Mouse (Mus musculus) lung, postnatal 4 days (tissue): ENCODE measurements around the gene Btla.
A peak's percentile ranks its signal among the peaks of the same experiment; 100 is the strongest.

Experiments
- DNase-seq, 2 experiments: peaks; one replicate each; pipeline ENCODE4 v3.0.0; 2021

Btla gene

DNA sequence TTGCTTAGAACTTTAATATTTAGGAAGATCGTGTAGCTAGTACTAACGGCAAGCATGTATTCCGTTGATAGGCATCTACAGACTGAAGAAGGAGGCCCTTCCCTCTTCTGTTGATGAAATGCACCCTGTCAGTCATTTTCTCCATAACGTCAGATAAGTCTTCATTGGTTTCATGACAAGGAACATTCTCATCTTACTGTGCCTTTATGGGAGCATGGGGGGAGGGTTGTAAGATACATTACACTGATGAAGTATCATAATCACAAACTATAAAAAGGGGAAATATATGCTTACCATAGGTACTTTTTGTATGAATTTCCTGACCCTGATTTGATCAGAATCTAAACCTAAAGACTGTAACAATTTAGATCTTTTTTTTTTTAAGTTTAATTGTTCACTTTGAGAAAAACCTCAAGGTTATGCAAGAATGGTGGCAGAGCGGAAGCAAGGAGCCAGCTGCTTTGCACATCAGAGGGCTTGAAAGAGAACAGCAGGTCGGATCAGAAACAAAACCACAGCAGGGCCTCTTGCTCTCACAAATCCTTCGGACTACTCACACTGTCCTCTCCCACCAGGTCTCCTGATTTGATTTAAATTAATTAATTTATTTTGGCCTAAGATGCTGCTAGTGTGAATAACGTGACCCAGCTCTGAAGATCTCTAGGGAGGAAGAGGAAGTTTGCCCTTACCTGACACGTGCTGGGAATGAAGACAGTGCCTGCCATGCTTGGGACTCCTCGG, at the start of gene Btla:
TSS of gene Btla (plus strand) at position 668 of the 741 bp plus-strand sequence.
- DNase-seq: peak in 1 of 2 experiments; percentile 13

DNA sequence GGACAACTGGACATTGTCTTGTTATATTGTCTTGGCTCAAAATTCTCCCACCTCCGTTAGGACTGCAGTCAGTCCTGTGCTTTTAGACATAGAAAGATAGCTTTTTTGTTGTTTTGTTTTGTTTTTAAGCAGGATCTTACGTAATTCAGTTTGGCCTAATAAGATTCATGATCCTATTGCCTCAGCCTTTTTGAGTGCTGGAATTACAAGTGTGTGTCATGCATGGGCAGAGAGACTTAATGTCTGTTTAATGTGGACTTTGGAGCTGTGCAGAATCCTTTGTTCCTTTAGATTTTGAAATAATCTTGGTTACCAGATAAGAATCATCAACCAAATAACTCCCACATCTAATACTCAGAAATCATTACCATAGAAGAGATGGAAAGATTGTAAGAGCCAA, 45.6 kb upstream of the Btla start:
- DNase-seq: no peak

DNA sequence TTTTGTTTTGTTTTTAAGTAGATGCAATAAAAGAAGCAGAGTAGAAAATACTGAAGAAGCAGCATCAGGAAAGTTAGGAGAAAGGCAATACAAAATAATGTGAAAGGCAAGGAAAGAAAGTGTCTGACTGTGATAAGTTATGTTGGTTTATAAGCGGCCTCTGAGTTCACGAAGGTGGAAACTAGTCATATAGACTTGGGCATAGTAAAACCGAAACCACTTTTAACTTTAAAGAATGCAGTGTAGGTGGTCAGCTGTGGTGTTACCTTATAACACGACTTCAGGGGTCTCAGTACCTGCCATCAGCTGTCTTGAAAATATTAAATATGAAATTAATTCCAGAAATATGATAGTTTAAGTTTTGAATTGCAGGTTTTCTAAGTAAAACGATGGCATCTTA, 42.3 kb upstream of the Btla start:
- no peak for DNase-seq

DNA sequence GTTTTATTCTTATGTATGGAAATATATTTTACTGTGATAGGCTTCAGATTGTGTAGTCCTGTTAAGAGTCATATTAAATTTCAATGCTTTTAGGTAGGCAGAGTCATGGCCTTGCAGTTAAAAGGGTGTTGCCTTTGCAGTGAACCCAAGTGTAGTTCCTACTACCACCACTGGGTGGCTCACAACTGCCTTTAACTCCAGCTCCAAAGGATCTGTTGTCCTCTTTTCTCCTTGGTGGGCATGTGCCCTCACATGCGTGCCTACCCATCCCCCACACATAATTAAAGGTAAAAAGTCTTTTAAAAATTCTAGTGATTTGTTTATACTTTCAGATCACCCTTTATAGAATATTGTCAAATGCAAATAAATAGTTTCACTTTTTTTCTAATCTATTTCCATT, 31.5 kb upstream of the Btla start:
- peak; percentile 43 to 79 for DNase-seq

DNA sequence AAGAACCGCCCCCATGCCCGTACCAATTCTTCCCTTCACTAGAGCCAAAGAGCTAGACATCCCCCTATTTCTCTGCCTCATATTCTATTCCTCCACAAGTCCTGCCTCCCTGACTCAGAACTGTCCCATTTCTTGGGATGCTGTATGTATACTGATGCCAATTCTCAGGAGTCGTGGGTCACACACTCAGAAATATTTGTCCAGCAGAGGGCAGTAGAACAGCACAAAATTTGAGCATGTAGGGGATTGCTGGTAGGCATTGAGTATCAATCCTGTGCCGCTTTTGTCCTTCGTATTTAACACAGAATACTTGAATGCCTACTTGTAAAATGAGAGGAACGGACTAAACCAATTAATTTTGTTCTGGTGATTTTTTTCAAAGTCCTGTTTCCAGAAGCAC, 27.3 kb upstream of the Btla start:
- DNase-seq: peak in 1 of 2 experiments; percentile 74

DNA sequence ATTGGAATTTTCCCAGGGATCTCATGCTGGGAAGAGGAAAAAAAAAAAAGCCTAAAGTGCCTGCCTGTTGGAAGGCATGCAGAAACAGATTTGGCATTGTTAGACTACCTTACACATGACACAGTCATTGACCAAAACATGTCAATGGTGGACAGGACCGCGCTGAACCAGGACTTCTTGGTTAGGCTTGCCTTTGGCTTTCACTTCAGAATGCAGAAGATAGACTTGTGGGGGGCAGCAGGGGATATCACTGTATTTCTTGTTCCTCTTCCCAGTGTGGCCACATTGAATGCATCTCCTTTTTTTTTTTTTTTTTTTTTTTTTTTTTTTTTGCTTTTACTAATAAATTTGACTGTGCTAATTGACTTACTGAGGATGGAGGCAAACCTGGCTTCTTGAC, 22.7 kb upstream of the Btla start:
- DNase-seq: no peak

DNA sequence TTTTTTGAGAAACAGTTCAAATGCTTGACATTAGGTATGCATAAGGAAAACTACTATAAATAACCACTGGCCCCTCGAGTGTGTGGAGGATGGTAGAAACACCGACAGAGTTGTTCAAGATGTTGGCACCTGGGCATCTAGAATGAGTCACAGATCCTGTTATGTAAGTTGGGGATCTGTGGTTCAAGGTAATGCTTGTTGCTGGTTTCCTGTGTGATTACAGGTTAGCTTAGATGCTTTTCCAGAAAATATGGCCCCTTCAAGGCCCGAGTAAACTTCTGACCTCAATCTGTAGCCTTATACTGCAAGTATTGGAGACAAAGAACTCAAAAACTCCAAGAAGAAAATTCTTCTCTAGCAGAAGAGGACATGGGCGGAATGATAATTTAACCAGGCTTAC, 19.7 kb upstream of the Btla start:
- DNase-seq: no peak

DNA sequence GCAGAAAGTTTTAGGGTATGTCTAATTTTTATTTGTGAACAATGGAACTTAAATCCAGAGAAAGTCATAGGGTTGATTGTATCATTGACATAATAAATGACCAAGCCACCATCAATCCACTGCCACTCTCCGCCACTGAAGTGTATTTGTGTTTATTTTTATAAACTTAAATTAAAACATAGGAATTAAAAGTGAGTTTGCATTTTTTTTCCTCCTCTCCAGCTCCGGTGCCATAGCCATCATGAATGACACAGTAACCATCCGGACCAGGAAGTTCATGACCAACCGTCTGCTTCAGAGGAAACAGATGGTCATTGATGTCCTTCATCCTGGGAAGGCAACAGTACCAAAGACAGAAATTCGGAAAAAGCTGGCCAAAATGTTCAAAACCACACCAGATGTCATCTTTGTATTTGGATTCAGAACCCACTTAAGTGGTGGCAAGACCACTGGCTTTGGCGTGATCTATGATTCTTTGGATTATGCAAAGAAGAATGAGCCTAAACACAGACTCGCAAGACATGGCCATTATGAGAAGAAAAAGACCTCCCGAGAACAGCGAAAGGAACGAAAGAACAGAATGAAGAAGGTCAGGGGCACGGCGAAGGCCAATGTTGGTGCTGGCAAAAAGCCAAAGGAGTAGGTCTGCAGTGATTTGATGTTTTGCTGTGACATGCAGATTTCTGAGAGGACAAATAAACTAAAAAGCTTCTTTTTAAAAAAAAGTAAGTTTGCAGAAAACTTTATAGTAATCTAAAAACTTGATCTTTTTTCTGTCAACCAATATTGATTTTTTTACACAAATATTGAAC, 19.1 kb upstream of the Btla start:
- DNase-seq: no peak

DNA sequence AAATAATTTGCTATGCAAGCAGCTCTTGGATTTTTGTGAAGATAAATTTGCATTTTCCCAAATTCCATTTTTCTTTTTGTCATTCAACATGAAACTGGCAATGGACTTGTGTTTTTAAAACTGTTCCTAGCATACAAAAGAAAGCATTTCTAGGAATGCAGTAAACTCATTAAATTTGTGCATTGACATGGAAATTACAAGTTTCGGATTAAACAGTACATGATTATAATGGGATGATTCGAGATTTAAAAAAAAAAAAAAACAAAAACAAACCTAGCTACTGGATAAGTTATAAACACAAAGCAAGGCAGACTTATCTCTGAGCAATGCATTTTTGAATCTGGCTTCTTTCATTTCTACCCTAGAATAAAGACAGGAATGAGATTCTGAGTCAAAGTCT, 2.1 kb upstream of the Btla start:
- no peak for DNase-seq

DNA sequence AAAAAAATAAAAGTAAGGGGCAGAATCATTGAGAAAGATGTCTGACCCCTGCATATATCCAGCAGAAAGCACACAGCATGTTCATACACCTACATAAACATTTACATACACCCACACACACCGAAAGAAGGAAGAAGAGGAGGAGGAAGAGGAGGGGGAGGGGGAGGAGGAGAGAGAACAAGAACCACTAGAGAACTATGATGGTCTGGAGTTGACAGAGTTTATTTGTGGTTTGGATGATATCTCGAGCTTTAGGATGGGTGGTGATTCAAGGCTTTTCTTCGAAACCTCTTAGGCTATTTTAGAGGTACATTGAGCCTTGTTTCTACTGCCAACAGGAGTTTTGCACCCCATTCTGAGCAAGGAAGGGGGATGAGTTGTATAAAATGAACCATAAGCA, 1.3 kb upstream of the Btla start:
- DNase-seq: no peak

DNA sequence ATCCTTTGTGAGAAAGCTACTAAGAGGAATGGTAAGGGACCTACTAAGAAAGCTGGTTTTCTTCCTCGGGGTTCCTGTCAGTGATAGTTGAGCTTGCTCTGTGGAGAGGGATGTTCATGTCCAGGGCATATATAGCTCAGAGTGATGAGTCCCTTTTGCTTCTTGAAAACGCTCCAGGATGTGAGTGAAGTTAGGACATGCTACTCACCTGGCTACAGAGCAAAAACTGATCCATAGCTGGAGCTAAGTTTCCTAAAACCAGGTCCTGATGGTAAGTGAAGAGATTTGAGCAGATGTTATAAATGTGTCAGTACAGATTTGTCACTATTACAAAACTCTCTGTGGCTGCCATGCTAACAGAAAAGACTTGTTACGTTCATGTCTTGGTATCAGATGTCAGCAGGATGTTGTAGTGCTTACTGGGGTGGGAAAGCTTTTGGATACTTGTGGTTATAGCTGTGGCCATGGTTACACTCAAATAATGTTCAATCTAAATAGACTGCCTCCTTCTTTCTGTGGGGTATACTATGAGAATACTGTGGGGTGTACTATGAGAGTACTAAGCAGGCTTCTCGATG, 405 bp downstream of the Btla start:
- DNase-seq: no peak

DNA sequence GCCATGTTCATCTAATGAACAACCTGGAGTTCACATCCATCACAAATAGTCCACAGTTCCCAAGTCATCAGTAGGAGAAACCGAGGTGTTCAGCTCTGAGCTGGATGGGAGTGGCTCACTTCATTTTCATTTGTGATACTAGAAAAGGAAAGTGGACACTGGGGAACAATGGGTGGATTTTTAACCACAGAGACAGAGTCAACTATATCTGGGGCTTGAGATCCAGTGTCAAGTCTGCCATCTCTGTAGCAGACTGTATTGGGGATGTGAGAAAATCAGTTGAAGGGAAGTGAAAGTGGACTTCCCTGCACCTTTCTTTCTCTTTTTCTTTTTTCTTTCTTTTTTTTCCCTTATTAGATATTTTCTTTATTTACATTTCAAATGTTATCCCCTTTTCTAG, 2.9 kb downstream of the Btla start:
- DNase-seq: no peak

DNA sequence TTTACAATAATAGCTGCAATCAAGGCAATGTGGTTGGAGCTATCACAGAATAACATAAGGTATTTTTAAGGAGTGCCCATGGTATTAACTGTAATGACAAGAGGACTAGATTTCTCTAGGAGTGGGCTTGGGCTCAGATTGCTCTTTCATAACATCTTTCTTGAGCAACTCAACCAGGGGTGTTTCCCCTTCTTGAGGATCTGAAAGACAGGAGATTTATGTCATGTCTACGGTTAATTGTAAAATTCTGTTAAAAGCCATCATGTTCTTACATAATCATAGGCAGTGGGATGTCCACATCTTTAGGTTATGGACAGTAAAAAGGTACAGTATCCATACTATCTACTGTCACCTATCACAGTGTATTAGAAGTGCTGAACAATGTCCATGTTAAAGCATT, 7.2 kb downstream of the Btla start:
- no peak for DNase-seq

DNA sequence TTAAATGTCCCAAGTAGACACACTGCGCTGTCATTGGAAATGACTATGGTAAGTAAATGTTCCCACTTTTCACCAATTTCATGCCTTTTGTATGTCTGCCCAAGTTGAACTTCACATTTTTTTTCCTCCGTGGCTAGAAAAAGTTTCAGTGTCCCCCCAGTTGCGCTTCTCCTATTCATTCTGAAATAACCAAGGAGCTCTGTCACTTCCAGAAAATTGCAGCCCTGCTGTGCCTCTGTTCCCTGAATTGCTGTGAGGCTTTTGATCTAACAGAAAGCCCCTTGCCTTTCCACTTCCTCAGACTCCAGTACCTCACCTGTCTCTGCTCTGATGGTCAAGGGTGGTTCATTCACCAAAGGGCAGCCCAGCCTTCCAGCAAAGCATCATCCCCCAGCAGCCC, 8.9 kb downstream of the Btla start:
- DNase-seq: no peak

DNA sequence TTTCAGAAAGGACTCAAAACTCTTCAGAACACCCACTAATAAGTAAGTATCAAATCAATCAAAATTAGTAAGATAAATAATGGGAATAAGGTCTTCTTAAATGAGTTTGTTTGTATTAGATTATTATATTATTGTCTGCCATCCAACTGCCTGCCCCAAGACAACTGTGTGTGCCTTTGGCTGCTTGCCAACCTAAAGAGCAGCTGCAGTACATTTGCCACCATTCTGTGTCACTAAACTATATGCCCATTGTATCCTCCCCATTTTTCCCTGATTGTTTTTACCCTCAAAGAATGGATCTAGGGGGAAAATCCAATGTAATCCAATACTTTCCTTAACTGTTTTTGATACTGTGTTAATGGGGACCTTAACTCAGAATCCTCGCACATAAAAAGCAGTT, 18.6 kb downstream of the Btla start:
- DNase-seq: no peak

DNA sequence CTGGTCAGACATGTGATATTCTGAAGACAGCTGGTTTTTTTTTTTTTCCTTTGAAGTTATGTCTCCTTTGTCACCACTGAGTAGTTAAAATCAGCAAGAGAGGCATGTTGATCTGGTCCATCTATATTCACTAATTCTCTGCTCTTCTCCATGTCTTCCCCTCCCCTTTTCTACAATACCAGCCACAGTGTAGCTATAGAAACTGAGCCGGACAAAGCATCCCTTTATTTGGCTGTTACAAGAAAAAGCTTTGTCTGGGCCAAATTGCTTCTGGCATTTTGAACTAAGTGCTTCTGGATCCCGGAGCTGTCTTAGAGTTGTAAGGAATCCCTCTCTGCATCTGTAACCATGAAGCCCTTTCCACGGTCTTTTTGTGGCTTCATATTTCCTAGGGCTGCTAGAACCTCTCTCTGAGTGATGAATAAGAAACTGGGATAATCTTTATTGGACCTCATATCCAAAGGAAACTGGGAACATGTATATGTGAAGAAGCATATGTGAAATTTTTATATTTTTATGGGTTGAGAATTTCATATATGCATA, 20.9 kb downstream of the Btla start:
- no peak for DNase-seq

DNA sequence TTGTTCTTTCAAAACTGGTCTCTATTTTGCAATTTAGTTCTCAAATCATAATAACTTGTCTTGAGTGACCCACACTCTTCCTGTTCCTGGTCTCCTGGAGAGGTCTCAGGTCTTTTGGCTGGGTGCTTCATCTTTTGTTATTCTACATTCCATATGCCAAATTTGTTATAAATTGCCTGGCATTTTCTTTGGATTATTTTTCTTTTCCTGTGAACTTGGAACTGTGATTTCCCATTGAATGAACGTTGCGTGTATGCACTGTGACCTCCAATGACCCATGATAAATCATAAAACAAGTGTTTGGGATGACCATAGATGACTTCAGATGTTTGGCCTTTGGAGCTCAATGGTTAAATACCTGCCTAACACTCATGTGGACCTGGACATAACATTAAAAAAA, 25.6 kb downstream of the Btla start:
- DNase-seq: no peak

DNA sequence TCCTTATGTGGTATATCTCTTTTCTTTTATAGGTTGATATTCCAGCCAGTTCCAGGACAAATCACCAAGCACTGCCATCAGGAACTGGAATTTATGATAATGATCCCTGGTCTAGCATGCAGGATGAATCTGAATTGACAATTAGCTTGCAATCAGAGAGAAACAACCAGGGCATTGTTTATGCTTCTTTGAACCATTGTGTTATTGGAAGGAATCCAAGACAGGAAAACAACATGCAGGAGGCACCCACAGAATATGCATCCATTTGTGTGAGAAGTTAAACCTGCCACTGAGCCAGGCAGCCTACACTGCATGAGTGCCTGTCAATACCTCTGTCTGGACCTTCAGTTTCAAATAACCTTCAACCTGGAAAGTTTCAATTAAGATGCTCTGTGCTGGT, 26.2 kb downstream of the Btla start:
- DNase-seq: no peak

DNA sequence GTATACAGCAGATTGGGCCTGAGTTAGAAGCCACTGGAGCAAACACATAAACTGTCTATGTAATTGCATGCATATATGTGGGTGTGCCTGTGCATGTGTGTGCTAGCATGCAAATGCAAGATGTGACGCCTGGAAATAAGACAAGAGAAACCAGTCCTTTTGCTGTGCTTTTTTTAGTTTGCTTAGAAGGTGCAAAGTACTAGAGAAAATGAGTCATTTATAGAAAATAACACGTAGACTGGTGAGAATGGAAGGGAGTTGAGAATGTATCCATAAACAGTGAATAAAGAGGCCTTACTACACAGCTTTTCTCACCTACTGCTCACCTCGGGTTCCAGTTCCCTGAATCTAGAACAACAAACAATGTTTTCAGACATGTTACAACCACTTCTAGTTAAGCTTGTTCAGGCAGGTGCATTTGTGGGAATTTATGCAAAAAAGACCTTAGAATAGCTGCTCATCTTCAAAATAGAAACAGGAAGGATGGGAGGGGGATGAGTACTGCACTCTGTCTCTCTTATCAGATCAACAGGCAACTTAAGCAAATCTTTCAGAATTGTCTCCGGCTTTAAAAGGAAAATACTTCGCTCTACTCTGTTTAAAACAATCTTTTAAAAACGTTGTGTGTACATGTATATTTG, 27.8 kb downstream of the Btla start:
- no peak for DNase-seq

DNA sequence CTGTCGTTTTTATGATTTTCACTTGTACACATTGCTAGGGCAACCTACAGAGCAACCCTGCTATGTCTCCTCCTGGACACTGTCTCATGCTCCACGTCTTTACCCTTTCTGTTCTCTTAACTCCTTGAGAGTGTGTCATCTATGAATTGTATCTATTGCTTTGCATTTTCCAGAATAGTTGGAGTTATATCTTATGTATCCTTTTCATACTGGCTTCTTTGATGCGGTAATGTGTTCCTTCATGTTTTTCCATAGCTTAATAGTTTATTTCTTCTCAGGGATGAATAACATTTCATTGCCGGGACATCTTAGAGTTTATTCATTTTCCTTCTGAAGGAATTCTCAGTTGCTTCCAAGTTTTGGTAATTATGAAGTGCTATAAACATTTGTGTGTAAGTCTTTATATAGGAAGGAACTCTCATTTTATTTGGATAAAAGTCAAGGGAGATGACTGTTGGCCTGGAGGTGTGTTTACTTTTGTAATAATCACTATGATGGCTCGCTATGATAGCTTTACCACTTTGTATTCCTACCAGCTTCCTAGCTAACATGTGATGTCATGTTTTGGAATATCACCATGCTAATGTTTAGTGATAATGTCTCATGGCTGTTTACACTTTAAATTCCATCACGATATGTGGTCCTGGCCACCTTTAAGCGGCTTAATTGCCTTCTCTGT, 31.2 kb downstream of the Btla start:
- DNase-seq: no peak

DNA sequence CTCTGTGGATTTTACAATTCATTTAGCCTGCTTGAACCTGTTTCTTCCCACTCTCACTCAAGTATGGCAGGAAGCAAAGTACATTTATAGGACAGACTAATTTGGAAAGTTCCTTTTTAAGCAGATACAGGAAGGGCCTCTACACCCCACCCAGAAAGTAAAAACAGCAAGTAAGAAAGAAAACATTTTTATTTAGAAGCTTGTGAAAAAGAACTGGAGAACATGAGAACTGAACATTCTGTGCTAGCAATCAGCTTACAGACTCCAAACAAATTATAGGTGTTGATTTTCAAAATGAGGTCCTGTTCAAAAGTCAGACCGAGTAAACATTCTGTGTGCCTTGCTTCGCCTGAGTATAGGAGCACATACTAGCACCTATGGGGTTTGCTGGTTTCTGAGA, 32.8 kb downstream of the Btla start:
- DNase-seq: no peak

DNA sequence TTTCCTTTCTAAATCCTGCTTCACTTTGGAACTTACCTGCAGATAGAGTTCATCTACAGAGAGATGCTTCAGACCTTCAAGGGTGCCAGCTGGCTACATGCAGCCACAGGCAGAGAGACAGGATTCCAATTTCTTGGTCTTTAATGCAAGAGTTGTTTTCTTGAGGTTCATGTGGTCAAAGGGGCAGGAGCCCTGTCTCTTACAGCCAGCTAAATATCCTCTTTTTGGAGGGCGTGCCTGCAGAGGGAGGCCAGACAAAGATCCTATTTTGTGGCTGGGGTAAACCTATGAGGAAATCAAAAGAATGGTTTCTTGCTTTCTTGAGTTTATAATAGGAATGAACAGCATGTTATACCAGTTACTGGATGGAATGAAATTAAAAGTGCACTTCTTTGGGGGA, 33.5 kb downstream of the Btla start:
- no peak for DNase-seq

DNA sequence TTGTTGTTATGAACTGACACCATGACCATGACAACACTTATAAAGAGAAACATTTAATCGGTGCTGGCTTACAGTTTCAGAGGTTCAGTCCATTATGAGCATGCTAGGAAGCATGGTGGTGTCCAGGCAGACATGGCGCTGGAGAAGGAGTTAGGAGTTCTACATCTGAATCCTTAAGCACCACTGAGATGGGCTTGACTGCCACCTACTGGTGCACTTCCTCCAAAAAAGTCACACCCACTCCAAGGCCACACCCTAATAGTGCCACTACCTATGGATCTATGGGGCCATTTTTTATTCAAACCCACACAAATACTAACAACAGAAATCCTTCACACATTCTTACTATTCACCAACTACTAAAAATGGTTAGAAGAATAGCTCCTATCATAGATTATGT, 35.5 kb downstream of the Btla start:
- no peak for DNase-seq
